Mouse (Mus musculus) left cerebral cortex, postnatal 4 days (tissue): ENCODE data around the gene Ube2h. TPM values are rescaled to one million over a fixed set of nuclear protein-coding genes. Genes with fewer than 3 reads are reported as not detected.
A peak's percentile ranks its signal among the peaks of the same experiment; 100 is the strongest.
"Not testable (repeated sequence)": the region's sequence is repeated elsewhere in the genome, so short reads cannot be mapped to it uniquely, and the experiment has no call there.

Source experiments
- DNase-seq: peaks from one replicate; pipeline ENCODE4 v3.0.0-alpha.2; 2022
- intact Hi-C: fragments of 180-260 bp; cut with DNase I; formaldehyde crosslinking; loops from one replicate; pipeline ENCODE4 v1.15.1; 2025
- total RNA-seq, 2 experiments: library from RNA; stranded (reverse); gene quantifications; 2 replicates each; pipeline ENCODE4 v1.2.3; 2021

Gene Ube2h
- total RNA-seq, 2 experiments from 2014 or later, result 80.7 to 86.4 TPM

GRCm38 (mm10) chr6:30210788-30211187, 93.6 kb downstream of the Ube2h start:
- intact Hi-C loops, result no loop called here
- peak; percentile 81 for DNase-seq

- intact Hi-C loops, result loop anchor here (5.0 kb wide), 2 partner anchors 117 to 143 kb away; no protein-coding TSS in a partner anchor
- DNase-seq, result no peak
Measured at GRCm38 (mm10) chr6:30208844-30209243, 95.5 kb downstream of the Ube2h start.

- peak; percentile 79 for DNase-seq
- intact Hi-C loops, result loop anchor here (5.0 kb wide), 2 partner anchors 113 to 147 kb away; no protein-coding TSS in a partner anchor
Measured at GRCm38 (mm10) chr6:30205587-30206202, 98.6 kb downstream of the Ube2h start.

GRCm38 (mm10) chr6:30205180-30205538, 99.2 kb downstream of the Ube2h start:
- intact Hi-C loops, result loop anchor here (5.0 kb wide), 2 partner anchors 113 to 147 kb away; no protein-coding TSS in a partner anchor

GRCm38 (mm10) chr6:30204383-30205179, 99.8 kb downstream of the Ube2h start:
- DNase-seq, result peak; percentile 64
- intact Hi-C loops, result loop anchor here (5.0 kb wide), 2 partner anchors 112 to 148 kb away; no protein-coding TSS in a partner anchor

More at GRCm38 (mm10) chr6:30205180-30205538, 99.2 kb downstream of the Ube2h start:
- not testable (repeated sequence) for DNase-seq

GRCm38 (mm10) chr6:30196143-30196542, 108.2 kb downstream of the Ube2h start:
- intact Hi-C loops, result no loop called here
- DNase-seq, result peak; percentile 40

- no peak for DNase-seq
- intact Hi-C loops, result no loop called here
Measured at GRCm38 (mm10) chr6:30195656-30196055, 108.7 kb downstream of the Ube2h start.

GRCm38 (mm10) chr6:30183624-30184023, 120.7 kb downstream of the Ube2h start:
- intact Hi-C loops, result no loop called here
- no peak for DNase-seq

GRCm38 (mm10) chr6:30182038-30182437, 122.3 kb downstream of the Ube2h start:
- no peak for DNase-seq
- intact Hi-C loops, result no loop called here

- intact Hi-C loops, result no loop called here
- DNase-seq, result no peak
Measured at GRCm38 (mm10) chr6:30180321-30180720, 124.0 kb downstream of the Ube2h start.

- intact Hi-C loops, result no loop called here
- DNase-seq, result no peak
Measured at GRCm38 (mm10) chr6:30179046-30179445, 125.3 kb downstream of the Ube2h start.

- no peak for DNase-seq
- intact Hi-C loops, result no loop called here
Measured at GRCm38 (mm10) chr6:30178023-30178639, 126.2 kb downstream of the Ube2h start.

GRCm38 (mm10) chr6:30177305-30177704, 127.0 kb downstream of the Ube2h start:
- intact Hi-C loops, result no loop called here
- DNase-seq, result no peak

GRCm38 (mm10) chr6:30176496-30176895, 127.8 kb downstream of the Ube2h start:
- no peak for DNase-seq
- intact Hi-C loops, result no loop called here

GRCm38 (mm10) chr6:30175918-30176421, 128.4 kb downstream of the Ube2h start:
- intact Hi-C loops, result no loop called here
- DNase-seq, result no peak

GRCm38 (mm10) chr6:30175225-30175917, 129.0 kb downstream of the Ube2h start:
- DNase-seq, result no peak
- intact Hi-C loops, result no loop called here

GRCm38 (mm10) chr6:30174461-30175224, 129.7 kb downstream of the Ube2h start:
- no peak for DNase-seq
- intact Hi-C loops, result no loop called here

- no peak for DNase-seq
- intact Hi-C loops, result no loop called here
Measured at GRCm38 (mm10) chr6:30173551-30174460, 130.5 kb downstream of the Ube2h start.
